Mouse (Mus musculus) adrenal gland, postnatal 10 days (tissue): ENCODE data around the gene Gm17651. TPM values are rescaled to one million over a fixed set of nuclear protein-coding genes. Genes with fewer than 3 reads are reported as not detected.

Experiments used
- DNase-seq: peaks from one replicate; pipeline ENCODE4 v3.0.0; 2021; ENCODE audit warnings: mixed read lengths
- total RNA-seq, 2 experiments: library from RNA; stranded (reverse); gene quantifications; 2 replicates each; pipeline ENCODE4 v1.2.3; 2021

Gm17651 gene
- total RNA-seq, 2 experiments from 2014 or later: not detected

GRCm38 (mm10) chr3:97680631-97681320 is 6.3 kb upstream of the Gm17651 start:
- peak; percentile 88 for DNase-seq

GRCm38 (mm10) chr3:97678416-97678815 is 3.9 kb upstream of the Gm17651 start:
- no peak for DNase-seq

DNA sequence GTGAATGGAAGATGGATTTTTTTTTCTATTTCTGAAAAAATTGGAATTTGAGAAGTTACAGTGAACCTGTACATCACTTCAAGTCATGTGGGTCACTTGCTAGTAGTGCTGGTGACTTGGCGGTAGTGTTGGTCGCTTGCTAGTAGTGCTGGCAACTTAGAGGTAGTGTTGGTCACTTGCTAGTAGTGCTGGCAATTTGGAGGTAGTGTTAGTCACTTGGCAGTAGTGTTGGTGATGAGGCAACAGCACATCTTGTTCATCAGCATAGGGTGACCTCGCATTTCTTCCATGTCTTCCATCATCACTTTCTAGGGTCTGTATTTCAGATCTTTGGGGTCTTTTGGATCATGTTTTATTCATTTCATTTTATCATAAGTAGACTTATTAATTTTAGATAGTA is 1.6 kb upstream of the Gm17651 start:
- no peak for DNase-seq

DNA sequence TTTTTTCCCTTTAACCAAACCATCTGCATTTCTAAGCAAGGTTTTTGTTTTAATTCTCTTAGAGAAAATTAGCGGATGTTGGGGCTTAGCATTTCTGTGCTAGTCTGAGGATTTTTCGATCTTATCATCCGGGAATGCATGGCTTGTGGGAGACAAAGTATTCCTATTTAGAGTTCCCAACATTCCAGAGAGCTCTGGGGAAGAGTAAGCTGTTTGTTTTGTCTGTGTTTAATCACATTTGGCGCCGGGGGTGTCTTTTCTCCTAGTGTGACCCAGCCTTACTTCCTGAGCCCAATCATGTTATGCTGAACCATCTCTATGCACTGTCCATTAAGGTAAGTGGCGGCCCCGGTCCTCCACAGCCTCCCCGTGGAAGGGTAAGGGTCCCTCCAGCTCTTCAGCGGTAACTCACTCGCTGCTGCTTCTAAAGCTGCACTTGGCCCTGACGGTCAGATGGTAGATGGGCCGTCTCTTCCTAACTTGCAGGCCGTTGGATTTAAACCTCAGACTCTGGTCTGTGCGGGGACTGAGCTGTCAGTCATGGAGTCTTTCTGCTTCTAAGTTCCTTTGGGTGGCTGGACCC is 7.3 kb downstream of the Gm17651 start:
- DNase-seq: no peak

GRCm38 (mm10) chr3:97666154-97666553 is 8.3 kb downstream of the Gm17651 start:
- no peak for DNase-seq

DNA sequence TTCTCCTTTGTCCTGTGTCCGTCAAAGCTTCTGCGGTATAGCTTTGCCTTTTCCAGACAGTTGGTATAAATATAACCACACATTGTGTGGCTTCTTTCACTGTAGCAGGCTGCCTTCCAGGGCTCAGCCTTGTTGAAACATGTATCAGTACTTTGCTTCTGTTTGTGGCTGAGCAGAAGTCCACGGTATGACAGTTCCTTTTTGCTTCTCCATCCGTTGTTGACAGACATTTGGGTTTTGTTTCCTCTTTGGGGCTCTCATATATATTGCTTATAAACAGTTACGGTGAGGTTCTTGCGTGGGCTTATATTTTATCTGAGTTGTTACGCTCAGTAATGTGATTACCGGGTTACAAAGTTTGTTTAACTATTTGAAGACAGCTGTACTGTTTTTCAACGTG is 9.0 kb downstream of the Gm17651 start:
- DNase-seq: no peak

- DNase-seq: no peak
These were observed 13.3 kb downstream of the Gm17651 start for GRCm38 (mm10) chr3:97661206-97661605.

DNA sequence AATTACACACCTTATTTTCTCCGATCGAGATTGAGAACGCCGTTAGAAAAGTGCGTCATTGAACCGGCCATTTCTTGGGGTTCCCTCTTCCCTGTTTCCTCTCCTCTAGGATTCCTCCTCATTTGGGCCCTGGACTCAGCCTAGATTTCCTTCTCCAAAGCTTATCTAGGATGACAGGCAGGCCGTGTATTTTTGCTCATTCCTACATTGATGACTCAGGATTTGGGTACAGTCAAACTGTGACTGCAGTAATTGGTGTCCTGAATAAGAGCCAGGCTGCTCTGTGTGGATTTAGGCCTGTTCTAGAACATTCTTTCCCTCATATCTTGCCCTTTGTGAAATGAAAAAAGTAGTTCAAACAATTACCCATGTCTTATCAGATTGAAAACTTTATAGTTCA is 14.7 kb downstream of the Gm17651 start:
- DNase-seq: no peak

DNA sequence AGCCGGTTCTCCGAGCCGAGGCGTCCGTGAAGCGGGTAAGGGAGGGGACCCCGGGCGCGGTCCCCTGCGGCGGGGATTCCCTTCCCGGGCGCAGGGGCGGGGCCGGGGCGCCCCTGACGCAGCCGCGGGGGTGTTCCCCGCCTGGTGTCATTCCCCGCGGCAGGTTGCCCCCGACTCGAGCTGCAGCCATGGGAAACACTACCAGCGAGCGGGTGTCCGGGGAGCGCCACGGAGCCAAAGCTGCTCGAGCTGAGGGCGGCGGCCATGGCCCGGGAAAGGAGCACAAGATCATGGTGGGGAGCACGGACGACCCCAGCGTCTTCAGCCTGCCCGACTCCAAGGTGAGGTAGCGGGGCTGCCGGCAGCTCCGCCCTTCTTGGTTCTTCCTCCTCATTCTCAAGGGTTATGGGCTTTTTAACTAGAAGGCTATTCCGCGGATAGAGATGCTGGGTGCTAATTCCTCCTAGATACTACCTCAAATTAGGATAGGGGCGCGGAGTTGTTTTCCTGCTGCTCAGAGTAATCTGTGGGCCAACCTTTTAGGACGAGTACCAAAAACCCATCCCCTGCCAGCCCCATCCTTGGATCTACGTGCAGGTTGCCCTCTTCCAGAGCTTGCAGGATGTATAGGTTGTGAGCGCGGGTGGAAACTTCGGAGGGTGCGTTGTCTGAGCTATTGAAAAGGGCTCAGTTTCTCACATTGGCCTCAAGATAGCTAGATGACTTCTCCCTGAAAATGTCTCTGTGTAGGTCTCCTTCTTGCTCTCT is 15.9 kb downstream of the Gm17651 start:
- DNase-seq: peak; percentile 18

DNA sequence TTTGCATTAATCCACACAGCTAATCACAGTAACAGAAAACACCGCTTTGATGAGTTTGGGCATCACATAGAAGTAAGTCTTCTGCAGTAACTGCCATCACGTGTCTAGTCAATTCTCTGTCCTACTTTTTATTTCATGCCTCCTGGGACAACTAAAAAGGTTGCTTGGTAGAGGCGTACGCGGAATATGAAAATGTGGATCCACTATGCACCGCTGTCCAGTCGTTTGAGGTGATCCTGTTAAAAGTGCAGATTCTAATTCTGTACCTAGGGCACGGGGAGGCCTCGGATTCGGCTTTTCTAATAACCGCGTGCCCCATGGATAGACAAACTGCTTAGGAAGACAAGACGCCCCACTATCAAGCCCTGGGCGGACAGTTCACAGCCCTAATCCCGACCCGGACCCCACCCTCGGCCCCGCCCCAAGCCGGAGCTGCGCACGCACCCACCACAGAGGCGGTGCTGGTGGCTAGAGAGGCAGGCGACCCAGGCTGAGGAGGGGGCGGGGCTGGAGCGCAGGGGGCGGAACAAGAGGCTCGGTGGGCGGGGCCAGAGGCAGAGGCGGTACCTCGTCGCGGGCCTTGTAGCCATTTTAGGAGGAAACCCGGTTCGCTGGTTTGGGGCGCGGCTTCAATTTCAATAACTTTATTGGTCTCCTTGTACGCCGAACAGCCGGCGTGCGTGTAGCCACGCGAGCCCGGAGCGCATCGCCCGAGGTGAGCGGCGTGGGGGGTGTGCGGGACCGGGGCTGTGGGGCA is 16.7 kb downstream of the Gm17651 start, which contains the start of gene Prkab2:
Gene Prkab2, plus strand, starts transcription at position 539 of the 757 bp plus-strand sequence.
- peak; percentile 100 for DNase-seq

DNA sequence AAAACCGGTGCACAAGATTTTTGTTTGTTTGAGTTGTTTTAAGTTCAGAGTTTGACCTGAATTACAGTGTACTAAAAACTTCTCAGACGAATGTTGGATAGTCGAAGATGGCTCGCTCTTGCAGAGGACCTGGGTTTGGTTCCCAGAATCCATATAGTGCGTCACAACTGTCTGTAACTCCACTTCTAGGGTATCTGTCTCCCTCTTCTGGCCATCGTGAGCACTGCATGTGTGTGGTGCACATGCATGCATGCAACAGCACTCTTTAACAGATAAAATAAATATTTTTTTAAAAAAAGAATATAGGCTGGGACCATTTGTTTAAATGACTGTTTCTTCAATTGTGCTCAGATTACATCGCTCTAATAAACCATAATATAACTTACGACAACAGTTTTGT is 19.6 kb downstream of the Gm17651 start:
- peak; percentile 47 for DNase-seq

- DNase-seq: no peak
These were observed 20.7 kb downstream of the Gm17651 start for GRCm38 (mm10) chr3:97653781-97654180.

DNA sequence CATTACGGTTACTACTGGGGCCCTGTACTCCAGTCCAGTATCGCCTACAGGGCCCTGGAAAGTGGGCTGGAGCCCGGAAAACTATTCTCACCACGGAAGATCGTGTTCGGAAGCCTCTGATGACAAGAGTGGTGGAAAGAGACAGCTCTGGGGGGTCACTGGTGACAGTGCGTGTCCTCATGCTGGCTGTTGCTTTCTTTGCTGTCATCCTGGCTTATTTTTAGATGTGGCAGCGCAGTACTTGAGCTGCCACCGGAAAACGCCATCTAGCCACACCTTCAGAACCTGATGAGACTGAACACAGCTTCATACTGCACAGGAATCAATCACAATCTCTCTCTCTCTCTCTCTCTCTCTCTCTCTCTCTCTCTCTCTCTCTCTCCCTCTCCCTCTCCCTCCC is 22.9 kb downstream of the Gm17651 start:
- DNase-seq: no peak

DNA sequence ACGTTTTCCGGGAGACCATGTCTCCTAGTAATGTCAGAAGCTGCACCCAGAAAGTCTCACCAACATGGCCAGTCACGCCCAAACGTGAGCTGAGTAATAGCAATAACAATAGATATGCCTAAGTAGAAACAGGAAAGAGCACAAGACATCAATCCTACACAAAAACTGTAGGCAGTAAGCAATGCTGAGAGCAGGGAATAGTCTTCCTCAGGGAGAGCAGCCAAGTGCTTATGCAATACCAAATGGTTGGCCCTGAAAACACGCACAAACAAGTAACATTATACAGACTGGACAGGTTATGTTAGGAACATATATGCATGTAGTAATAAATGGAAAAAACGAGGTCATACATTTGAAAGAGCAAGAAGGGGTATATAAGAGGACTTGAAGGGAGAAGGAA is 25.0 kb downstream of the Gm17651 start:
- peak; percentile 22 for DNase-seq

GRCm38 (mm10) chr3:97649022-97649421 is 25.5 kb downstream of the Gm17651 start:
- DNase-seq: no peak

- DNase-seq: no peak
These were observed 26.0 kb downstream of the Gm17651 start for GRCm38 (mm10) chr3:97648518-97648917.

- DNase-seq: no peak
These were observed 32.5 kb downstream of the Gm17651 start for GRCm38 (mm10) chr3:97642001-97642400.

GRCm38 (mm10) chr3:97641396-97641795 is 33.1 kb downstream of the Gm17651 start:
- DNase-seq: no peak

DNA sequence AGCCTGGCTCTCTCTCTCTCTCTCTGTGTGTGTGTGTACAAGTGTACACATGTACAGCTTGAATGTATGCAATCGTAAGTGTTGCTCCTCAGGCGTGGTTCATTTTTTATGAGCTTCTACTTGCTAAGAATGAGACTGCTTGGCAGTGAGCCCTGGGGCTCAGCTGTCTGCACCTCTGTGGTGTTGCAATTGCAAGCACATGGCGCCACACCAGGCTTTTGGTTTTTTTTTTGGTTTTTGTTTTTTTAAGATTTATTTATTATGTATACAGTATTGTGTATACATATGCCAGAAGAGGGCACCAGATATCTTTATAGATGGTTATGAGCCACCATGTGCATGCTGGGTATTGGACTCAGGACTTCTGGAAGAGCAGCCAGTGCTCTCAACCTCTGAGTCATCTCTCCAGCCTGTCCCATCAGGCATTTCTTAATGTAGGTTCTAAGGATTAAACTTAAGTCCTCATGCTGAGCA is 40.2 kb downstream of the Gm17651 start:
- peak; percentile 69 for DNase-seq

- no peak for DNase-seq
These were observed 41.0 kb downstream of the Gm17651 start for GRCm38 (mm10) chr3:97633456-97633855.

DNA sequence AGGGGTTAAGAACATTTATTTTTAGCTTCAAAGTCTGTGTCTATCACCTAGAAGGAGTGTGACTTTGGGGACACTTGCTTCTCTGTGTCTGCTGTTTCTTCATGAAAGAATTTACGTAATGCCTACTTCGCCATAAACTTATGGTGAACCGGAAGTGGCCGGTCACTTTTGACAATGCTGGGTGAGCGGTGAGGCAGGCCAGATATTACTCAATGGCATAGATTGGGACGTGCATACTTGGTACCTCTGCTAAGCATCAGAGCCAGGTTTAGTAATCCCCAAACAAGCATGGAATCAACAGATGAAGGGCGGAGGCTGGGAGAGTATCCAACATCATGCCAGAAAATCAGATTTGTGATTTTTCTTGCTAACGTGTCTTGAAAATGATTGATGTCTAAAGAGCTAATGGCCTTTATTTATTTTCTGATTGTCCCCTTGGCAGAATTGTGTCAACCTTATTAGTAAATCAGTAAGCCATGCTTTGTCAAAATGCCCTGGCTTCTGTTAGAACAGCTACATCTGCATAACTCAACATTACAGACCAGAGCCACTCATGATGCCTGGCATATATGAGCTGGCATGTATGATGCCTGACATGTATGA is 43.1 kb downstream of the Gm17651 start:
- DNase-seq: no peak

DNA sequence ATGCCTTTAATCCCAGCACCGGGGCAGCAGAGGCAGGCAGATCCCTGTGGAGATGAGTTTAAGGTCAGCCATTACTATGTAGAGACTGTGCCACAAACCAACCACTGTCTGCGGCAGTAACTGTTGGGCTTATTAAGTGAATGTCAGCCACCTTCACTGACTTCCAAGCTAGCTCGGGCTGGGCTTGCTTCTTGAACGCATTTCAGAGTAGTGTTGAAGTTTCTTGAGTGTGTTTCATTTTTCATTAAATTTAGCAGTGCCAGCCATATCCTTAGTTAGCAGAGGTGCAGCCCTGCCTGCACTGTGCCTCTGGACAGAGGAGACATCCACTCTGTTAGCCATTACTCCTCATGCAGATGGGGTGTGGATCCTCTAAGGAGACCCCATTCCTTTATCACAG is 43.7 kb downstream of the Gm17651 start:
- DNase-seq: no peak
